Mouse (Mus musculus) forebrain, embryonic 14.5 days (tissue): ENCODE data around the gene Utrn. TPM values are rescaled to one million over a fixed set of nuclear protein-coding genes. Genes with fewer than 3 reads are reported as not detected.
A peak's percentile ranks its signal among the peaks of the same experiment; 100 is the strongest.

Experiments used
- ATAC-seq: fragments of 200-750 bp; cut with Nextera tagmentation; 2 replicates; pipeline ENCODE4 v1.8.0; 2017; ENCODE audit warnings: mild to moderate bottlenecking, moderate library complexity
- DNase-seq: peaks from one replicate; pipeline ENCODE4 v3.0.0-alpha.2; 2015; ENCODE audit warnings: low spot score
- H3K27ac ChIP-seq: fragments of 300-500 bp; sonication (generic); 2 replicates; pipeline ENCODE4 v1.5.1; 2014; ENCODE audit warnings: low read depth, mild to moderate bottlenecking, control low read depth, low read length, moderate library complexity
- H3K27me3 ChIP-seq: fragments of 300-500 bp; sonication (generic); replicated peaks from 2 replicates; pipeline ENCODE4 v1.6.1; 2014; ENCODE audit warnings: low read length, control low read depth, mixed read lengths; ENCODE audit not compliant: control insufficient read depth, insufficient read depth
- H3K36me3 ChIP-seq: fragments of 300-500 bp; sonication (generic); 2 replicates; pipeline ENCODE4 v1.6.1; 2014; ENCODE audit warnings: low read length, control low read depth; ENCODE audit not compliant: control insufficient read depth, insufficient read depth
- H3K4me1 ChIP-seq: fragments of 300-500 bp; sonication (generic); 2 replicates; pipeline ENCODE4 v1.6.1; 2014; ENCODE audit warnings: antibody characterized with exemption, low read length, control low read depth; ENCODE audit not compliant: control insufficient read depth, insufficient read depth
- H3K4me2 ChIP-seq: fragments of 300-500 bp; sonication (generic); 2 replicates; pipeline ENCODE4 v1.6.1; 2014; ENCODE audit warnings: mild to moderate bottlenecking, control low read depth, low read length
- H3K4me3 ChIP-seq: fragments of 300-500 bp; sonication (generic); 2 replicates; pipeline ENCODE4 v1.5.1; 2014; ENCODE audit warnings: low read depth, low read length, control low read depth
- H3K9ac ChIP-seq: fragments of 300-500 bp; sonication (generic); 2 replicates; pipeline ENCODE4 v1.6.1; 2014; ENCODE audit warnings: mild to moderate bottlenecking, low read length, control low read depth, moderate library complexity
- H3K9me3 ChIP-seq: fragments of 300-500 bp; sonication (generic); replicated peaks from 2 replicates; pipeline ENCODE4 v1.6.1; 2016; ENCODE audit warnings: low read length, control low read depth, mixed read lengths; ENCODE audit not compliant: control insufficient read depth
- WGBS: fragments of 180-500 bp; shearing (Covaris S2); extraction: QIAGEN DNeasy Blood & Tissue Kit; methylation state at CpG from one replicate; pipeline ENCODE4 v1.1.7; 2014; 5-methylcytosine and 5-hydroxymethylcytosine counted together
- polyA plus RNA-seq: library from polyadenylated mRNA; unstranded; fragments of >200 nt; fragmentation: Nextera tagmentation; extraction: Ambion mirVana; gene quantifications from 2 replicates; pipeline ENCODE4 v1.2.1, GENCODE M21; 2014

Utrn gene
- polyA plus RNA-seq, 1 experiment from 2014 or later = 7.2 TPM

DNA sequence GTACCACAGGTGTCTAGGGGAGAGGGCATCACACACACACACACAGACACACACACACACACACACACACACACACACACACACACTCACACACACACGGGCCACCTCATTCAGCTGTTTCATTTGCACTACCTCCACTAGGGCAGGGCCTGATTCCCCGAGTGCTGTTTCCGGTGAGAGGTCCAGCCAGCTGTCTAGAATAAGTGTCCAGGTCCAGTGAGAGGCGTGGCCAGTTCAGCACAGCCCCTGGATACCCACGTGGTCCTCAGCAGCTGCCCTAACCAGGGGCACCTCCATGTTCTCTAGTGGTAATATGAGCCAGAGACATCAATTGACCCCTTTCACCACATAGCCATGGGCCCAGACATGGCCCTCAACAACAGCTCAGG is 35.0 kb upstream of the Utrn start:
- ATAC-seq = no peak
- no peak overlapping the region for H3K4me2 ChIP-seq
- no peak overlapping the region for H3K27ac ChIP-seq
- no peaks in the 10 kb centered on the region for H3K9me3 ChIP-seq
- H3K27me3 ChIP-seq = no peaks in the 10 kb centered on the region
- no peak overlapping the region for H3K4me3 ChIP-seq
- H3K9ac ChIP-seq = no peak overlapping the region
- no peaks in the 10 kb centered on the region for H3K36me3 ChIP-seq
- no peaks in the 10 kb centered on the region for H3K4me1 ChIP-seq
- no peak for DNase-seq
- WGBS = 76% methylated on average over 5 of the region's 5 CpGs

DNA sequence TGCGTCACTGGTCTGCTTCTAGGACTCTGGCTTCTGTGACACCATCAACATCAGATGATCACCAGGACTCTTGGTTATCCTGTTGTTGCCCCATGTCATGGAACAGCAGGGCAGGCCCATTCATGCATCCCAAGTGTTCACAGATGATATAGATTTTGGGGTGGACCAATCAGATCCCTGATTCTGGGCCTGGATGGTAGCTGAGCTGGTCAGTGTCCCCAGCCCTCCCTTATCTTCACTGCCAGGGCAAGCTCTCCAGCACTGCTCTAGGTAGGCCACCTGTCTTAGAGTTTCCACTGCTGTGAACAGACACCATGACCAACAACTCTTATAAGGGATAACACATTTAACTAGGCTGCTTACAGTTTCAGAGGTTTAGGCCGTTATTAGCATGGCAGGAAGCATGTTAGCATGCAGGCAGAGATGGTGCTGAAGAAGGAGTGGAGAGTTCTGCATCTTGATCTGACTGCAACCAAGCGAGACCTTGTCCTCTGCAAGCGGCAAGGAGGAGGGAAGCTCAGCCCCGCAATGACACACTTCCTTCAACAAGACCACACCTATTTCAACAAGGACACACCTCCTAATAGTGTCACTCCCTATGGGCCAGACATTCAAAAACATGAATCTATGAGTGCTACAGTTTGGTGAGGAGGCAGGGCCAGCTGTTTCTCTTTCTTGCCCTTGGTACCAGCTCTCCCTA is 34.4 kb upstream of the Utrn start:
- Histone ChIP-seq H3K4me3 (no peak overlapping the region), H3K4me1 (no peaks in the 10 kb centered on the region), H3K27ac (no peak overlapping the region), H3K9me3 (no peaks in the 10 kb centered on the region), H3K4me2 (no peak overlapping the region), H3K9ac (no peak overlapping the region), H3K27me3 (no peaks in the 10 kb centered on the region), H3K36me3 (no peaks in the 10 kb centered on the region)
- no peak for ATAC-seq
- 92% methylated on average over 5 of the region's 5 CpGs for WGBS
- no peak for DNase-seq

- no peaks in the 10 kb centered on the region for H3K36me3 ChIP-seq
- H3K4me1 ChIP-seq = no peaks in the 10 kb centered on the region
- H3K4me2 ChIP-seq = no peak overlapping the region
- ATAC-seq = no peak
- H3K27me3 ChIP-seq = no peaks in the 10 kb centered on the region
- no peak for DNase-seq
- no peak overlapping the region for H3K27ac ChIP-seq
- H3K4me3 ChIP-seq = no peak overlapping the region
- no peaks in the 10 kb centered on the region for H3K9me3 ChIP-seq
- 95% methylated on average over 5 of the region's 5 CpGs for WGBS
- H3K9ac ChIP-seq = no peak overlapping the region
These were observed 30.7 kb upstream of the Utrn start for GRCm38 (mm10) chr10:12899901-12900300.

GRCm38 (mm10) chr10:12893339-12893738 is 24.2 kb upstream of the Utrn start:
- no peaks in the 10 kb centered on the region for H3K27me3 ChIP-seq
- DNase-seq (no peak), ATAC-seq (no peak)
- H3K36me3 ChIP-seq = no peaks in the 10 kb centered on the region
- H3K4me2 ChIP-seq = no peak overlapping the region
- WGBS = 99% methylated on average over 3 of the region's 3 CpGs
- no peak overlapping the region for H3K27ac ChIP-seq
- H3K4me1 ChIP-seq = no peaks in the 10 kb centered on the region
- no peaks in the 10 kb centered on the region for H3K9me3 ChIP-seq
- H3K9ac ChIP-seq = no peak overlapping the region
- no peak overlapping the region for H3K4me3 ChIP-seq

DNA sequence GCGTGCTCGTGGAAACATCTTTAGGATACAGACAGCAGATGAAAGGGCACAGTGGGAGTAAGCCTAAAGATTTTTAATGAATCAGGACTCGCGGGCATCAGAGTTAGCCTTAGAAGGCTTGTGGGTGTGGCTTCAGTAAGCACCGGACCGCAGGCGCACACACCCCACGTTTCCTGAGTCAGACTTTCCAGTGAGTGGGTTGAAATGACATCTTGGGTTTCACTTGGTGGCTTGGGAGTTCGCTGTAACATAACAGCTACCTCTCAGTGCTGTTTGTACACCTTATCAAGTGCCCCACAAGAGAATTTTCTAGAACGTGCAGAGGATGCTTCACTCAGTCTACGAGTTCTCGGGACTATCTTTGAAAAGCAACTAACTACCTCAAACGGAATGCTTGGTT is 19.2 kb upstream of the Utrn start:
- H3K4me1 ChIP-seq = no peaks in the 10 kb centered on the region
- WGBS = 68% methylated on average over 13 of the region's 13 CpGs

DNA sequence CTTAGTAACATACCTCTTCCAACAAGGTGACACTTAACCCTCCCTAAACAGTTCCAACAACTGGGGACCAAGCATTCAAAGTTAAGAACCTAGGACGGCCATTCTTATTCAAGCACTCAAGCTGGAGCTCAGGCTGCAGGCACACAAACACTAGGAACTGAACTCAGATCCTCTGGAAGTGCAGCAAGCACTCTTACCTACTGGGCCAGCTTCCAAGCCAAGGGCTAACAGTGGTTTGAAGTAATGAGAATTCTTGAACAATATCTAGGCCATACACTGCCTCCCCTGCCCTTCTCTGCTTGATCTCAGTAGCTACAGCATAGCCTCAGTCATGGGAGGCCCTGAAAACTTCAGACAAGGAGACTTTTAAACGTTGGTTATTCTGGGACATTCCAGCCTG is 18.6 kb upstream of the Utrn start:
- no peak for DNase-seq
- WGBS = 64% methylated on average over 2 of the region's 2 CpGs
- no peak for ATAC-seq
- no peaks in the 10 kb centered on the region for H3K27me3 ChIP-seq
- H3K4me3 ChIP-seq = no peak overlapping the region
- no peak overlapping the region for H3K4me2 ChIP-seq
- H3K9ac ChIP-seq = no peak overlapping the region
- no peaks in the 10 kb centered on the region for H3K9me3 ChIP-seq
- H3K4me1 ChIP-seq = no peaks in the 10 kb centered on the region
- no peak overlapping the region for H3K27ac ChIP-seq
- no peaks in the 10 kb centered on the region for H3K36me3 ChIP-seq

More for the DNA sequence above, 19.2 kb upstream of the Utrn start:
- Histone ChIP-seq H3K27me3 (no peaks in the 10 kb centered on the region), H3K27ac (no peak overlapping the region), H3K9me3 (no peaks in the 10 kb centered on the region), H3K4me2 (no peak overlapping the region), H3K4me3 (no peak overlapping the region), H3K9ac (no peak overlapping the region), H3K36me3 (no peaks in the 10 kb centered on the region)
- ATAC-seq (no peak), DNase-seq (no peak)

DNA sequence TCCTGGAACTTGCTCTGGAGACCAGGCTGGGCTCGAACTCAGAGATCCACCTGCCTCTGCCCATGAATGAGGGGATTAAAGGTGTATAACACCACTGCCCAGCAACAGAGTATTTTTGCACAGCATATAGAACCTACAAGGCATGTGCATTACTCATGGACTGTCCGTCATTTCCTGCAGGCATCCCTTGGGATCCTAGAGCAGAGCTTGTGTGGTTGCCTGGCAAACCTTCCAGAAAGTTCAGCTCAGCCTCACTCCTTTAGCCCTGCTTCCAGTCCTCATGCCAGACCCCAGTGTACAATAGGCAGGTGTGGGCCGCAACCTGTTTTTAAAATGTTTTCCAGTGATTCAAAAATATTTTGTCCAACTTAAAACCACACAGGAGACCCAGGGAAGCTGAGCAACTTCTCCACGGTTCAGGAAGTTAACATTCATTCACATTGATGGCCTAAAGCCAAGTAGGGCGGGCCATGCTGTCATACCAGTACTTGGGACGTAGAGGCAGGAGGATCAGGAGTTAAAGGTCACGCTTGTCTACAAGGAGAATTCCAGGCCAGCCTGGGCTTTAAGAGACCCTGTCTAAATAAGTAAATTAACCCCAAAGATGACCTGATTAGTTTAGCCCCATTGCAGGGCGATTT is 15.3 kb upstream of the Utrn start:
- H3K4me2 ChIP-seq = no peak overlapping the region
- H3K4me1 ChIP-seq = peaks cover under 1% of the 10 kb centered on the region; the same call in 1 of the 2 replicates
- no peak overlapping the region for H3K9ac ChIP-seq
- ATAC-seq = no peak
- WGBS = 70% methylated on average over 8 of the region's 8 CpGs
- H3K9me3 ChIP-seq = no peaks in the 10 kb centered on the region
- no peak overlapping the region for H3K27ac ChIP-seq
- H3K36me3 ChIP-seq = no peaks in the 10 kb centered on the region
- no peak overlapping the region for H3K4me3 ChIP-seq
- H3K27me3 ChIP-seq = no peaks in the 10 kb centered on the region
- DNase-seq = no peak

- Histone ChIP-seq H3K4me2 (no peak overlapping the region), H3K27me3 (no peaks in the 10 kb centered on the region), H3K4me3 (no peak overlapping the region), H3K9me3 (no peaks in the 10 kb centered on the region), H3K4me1 (peaks cover 4% of the 10 kb centered on the region; the same call in 1 of the 2 replicates), H3K27ac (no peak overlapping the region), H3K9ac (no peak overlapping the region), H3K36me3 (no peaks in the 10 kb centered on the region)
- WGBS = 84% methylated on average over 4 of the region's 4 CpGs
- DNase-seq (no peak), ATAC-seq (no peak)
These were observed 12.7 kb upstream of the Utrn start for GRCm38 (mm10) chr10:12881911-12882310.

DNA sequence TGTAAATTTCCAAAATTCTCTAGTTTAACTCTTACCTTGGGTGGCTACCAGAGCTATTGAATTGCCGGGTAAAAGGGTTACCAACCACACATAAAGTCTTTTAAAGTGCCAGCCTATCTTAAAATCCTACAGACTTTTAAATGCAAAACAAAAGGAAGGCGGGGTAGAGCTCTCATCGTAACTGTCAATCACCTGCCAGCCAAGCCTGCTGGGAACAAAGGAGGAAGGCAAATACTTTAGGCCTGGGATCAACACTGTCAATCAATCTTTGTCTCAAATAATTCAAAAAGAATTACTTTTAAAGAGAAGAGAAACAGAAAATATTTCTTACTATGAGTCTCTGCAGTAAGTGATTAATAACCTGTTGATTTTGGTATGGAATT is 10.1 kb upstream of the Utrn start:
- peak overlapping the region; percentile 22; the same call in 1 of the 2 replicates for H3K4me2 ChIP-seq
- no peaks in the 10 kb centered on the region for H3K9me3 ChIP-seq
- H3K4me1 ChIP-seq = peaks cover 4% of the 10 kb centered on the region; the same call in 1 of the 2 replicates
- no peaks in the 10 kb centered on the region for H3K36me3 ChIP-seq
- no peaks in the 10 kb centered on the region for H3K27me3 ChIP-seq
- WGBS = under 1% methylated on average over 3 of the region's 3 CpGs
- H3K9ac ChIP-seq = no peak overlapping the region
- H3K27ac ChIP-seq = no peak overlapping the region
- ATAC-seq (peak; percentile 33; the same call in 1 of the 2 replicates), DNase-seq (peak; percentile 60)
- no peak overlapping the region for H3K4me3 ChIP-seq
